ENCODE assay signal across 19 mouse cellular contexts in genomic region chr15:8995490-8995889, GRCm38 (mm10). TPM values are rescaled to one million over a fixed set of nuclear protein-coding genes. Genes with fewer than 3 reads are reported as not detected.
"Had no signal": no experiment of that assay in that cellular context is flagged by ENCODE, and none has a peak within 500 bp of the region (broad histone marks: within the 10 kb centered on the region; RNA-seq: fewer than 3 reads in every experiment).

No protein-coding gene starts in this region.

- H3K4me2 ChIP-seq: liver, embryonic 11.5 days; lung, embryonic 14.5 days; midbrain, embryonic 15.5 days; neural tube, embryonic 13.5 days; stomach, embryonic 15.5 days had no signal

- H3K27ac ChIP-seq: left cerebral cortex, adult 2 months; limb, embryonic 10.5 days; midbrain, embryonic 10.5 days; midbrain, embryonic 15.5 days; neural tube, embryonic 13.5 days; stomach, embryonic 15.5 days had no signal

- ATAC-seq: midbrain, embryonic 15.5 days had no signal

- H3K4me1 ChIP-seq: limb, embryonic 10.5 days; midbrain, embryonic 10.5 days; midbrain, embryonic 15.5 days; neural tube, embryonic 13.5 days; stomach, embryonic 15.5 days had no signal

- H3K9me3 ChIP-seq: limb, embryonic 10.5 days; midbrain, embryonic 10.5 days; midbrain, embryonic 15.5 days; neural tube, embryonic 13.5 days; stomach, embryonic 15.5 days had no signal

- H3K9ac ChIP-seq: lung, embryonic 14.5 days; midbrain, embryonic 15.5 days; neural tube, embryonic 13.5 days; stomach, embryonic 15.5 days had no signal

- DNase-seq: kidney, adult 8-10 months; kidney, postnatal 25 days; lung, embryonic 14.5 days; lung, postnatal 10 days; lung, postnatal 4 days; retina, postnatal 1 day; right cerebral cortex, postnatal 4 days; thymus, adult 2 months; thymus, postnatal 25 days had no signal

- H3K4me3 ChIP-seq: left cerebral cortex, adult 2 months; limb, embryonic 10.5 days; midbrain, embryonic 10.5 days; midbrain, embryonic 15.5 days; neural tube, embryonic 13.5 days; stomach, embryonic 15.5 days had no signal

- H3K36me3 ChIP-seq: limb, embryonic 10.5 days; midbrain, embryonic 10.5 days; midbrain, embryonic 15.5 days; neural tube, embryonic 13.5 days; stomach, embryonic 15.5 days had no signal

- H3K27me3 ChIP-seq: midbrain, embryonic 15.5 days; neural tube, embryonic 13.5 days; stomach, embryonic 15.5 days had no signal

RNA-seq across cellular contexts. Expression of gene Ranbp3l, which starts 27.7 kb away (rescaled TPM):
- total RNA-seq: megakaryocyte, adult 5-6 weeks; monocyte, adult 5-6 weeks had no signal
- polyA plus RNA-seq: limb, embryonic 10.5 days; testis, adult 2 months had no signal
